Mouse (Mus musculus): ENCODE measurements at regions not wholly inside any gene's neighbourhood (a gene's known extent, or its start where the extent isn't known, plus 50 kb on each side); places are given as distances from the start of the nearest gene placed in this dataset.

GRCm38 (mm10) chr3:102682424-102682823 is 51.9 kb upstream of the Tspan2 start:
- TF ChIP-seq CTCF (conservative IDR thresholded peaks at IDR 0.05; ENCODE audit: low read length), result no peak
- no peak for TF ChIP-seq NANOG (IDR thresholded peaks at IDR 0.05; ENCODE audit: borderline replicate concordance, low read length)
- TF ChIP-seq POU5F1 (IDR thresholded peaks at IDR 0.05; ENCODE audit: borderline replicate concordance, low read length), result no peak
